Mouse (Mus musculus) left cerebral cortex, postnatal 36 days (tissue): ENCODE results near the gene Mitf. TPM values are rescaled to one million over a fixed set of nuclear protein-coding genes. Genes with fewer than 3 reads are reported as not detected.

Experiments used
- DNase-seq, 2 experiments: peaks; one replicate each; pipeline ENCODE4 v3.0.0; 2021 to 2022; ENCODE audit warnings: low spot score in 2 of 2, mixed read lengths in 1 of 2
- intact Hi-C: fragments of 180-260 bp; cut with DNase I; formaldehyde crosslinking; loops from one replicate; pipeline ENCODE4 v1.15.1; 2025
- total RNA-seq, 2 experiments: library from RNA; stranded (reverse); gene quantifications; 2 replicates each; pipeline ENCODE4 v1.2.3; 2021

Gene Mitf
- total RNA-seq, 2 experiments from 2014 or later, result 6.5 to 8.8 TPM

- intact Hi-C loops, result no loop called here
- DNase-seq, result no peak
Measured at GRCm38 (mm10) chr6:97871296-97872030, 64.6 kb downstream of the Mitf start.

- intact Hi-C loops, result no loop called here
- no peak for DNase-seq
Measured at GRCm38 (mm10) chr6:97873102-97873501, 66.2 kb downstream of the Mitf start.

- DNase-seq, result no peak
- intact Hi-C loops, result no loop called here
Measured at GRCm38 (mm10) chr6:97876990-97877389, 70.1 kb downstream of the Mitf start.

GRCm38 (mm10) chr6:97877492-97877891, 70.6 kb downstream of the Mitf start:
- no peak for DNase-seq
- intact Hi-C loops, result no loop called here

- no peak for DNase-seq
- intact Hi-C loops, result no loop called here
Measured at GRCm38 (mm10) chr6:97880363-97880762, 73.5 kb downstream of the Mitf start.

- DNase-seq, result no peak
- intact Hi-C loops, result no loop called here
Measured at GRCm38 (mm10) chr6:97881935-97882334, 75.1 kb downstream of the Mitf start.

- DNase-seq, result no peak
- intact Hi-C loops, result no loop called here
Measured at GRCm38 (mm10) chr6:97882931-97883330, 76.1 kb downstream of the Mitf start.

- DNase-seq, result no peak
- intact Hi-C loops, result no loop called here
Measured at GRCm38 (mm10) chr6:97883496-97883895, 76.6 kb downstream of the Mitf start.

- intact Hi-C loops, result no loop called here
- no peak for DNase-seq
Measured at GRCm38 (mm10) chr6:97884971-97885370, 78.1 kb downstream of the Mitf start.

GRCm38 (mm10) chr6:97885606-97886005, 78.8 kb downstream of the Mitf start:
- intact Hi-C loops, result no loop called here
- DNase-seq, result no peak

GRCm38 (mm10) chr6:97887893-97888292, 81.0 kb downstream of the Mitf start:
- intact Hi-C loops, result no loop called here
- DNase-seq, result no peak

GRCm38 (mm10) chr6:97888596-97888995, 81.7 kb downstream of the Mitf start:
- DNase-seq, result no peak
- intact Hi-C loops, result no loop called here

GRCm38 (mm10) chr6:97893546-97893945, 86.7 kb downstream of the Mitf start:
- no peak for DNase-seq
- intact Hi-C loops, result no loop called here

- intact Hi-C loops, result no loop called here
- DNase-seq, result no peak
Measured at GRCm38 (mm10) chr6:97897191-97897590, 90.3 kb downstream of the Mitf start.

- intact Hi-C loops, result no loop called here
- DNase-seq, result no peak
Measured at GRCm38 (mm10) chr6:97898085-97898484, 91.2 kb downstream of the Mitf start.

- no peak for DNase-seq
- intact Hi-C loops, result no loop called here
Measured at GRCm38 (mm10) chr6:97901561-97901960, 94.7 kb downstream of the Mitf start.

GRCm38 (mm10) chr6:97902205-97902604, 95.4 kb downstream of the Mitf start:
- DNase-seq, result no peak
- intact Hi-C loops, result no loop called here

GRCm38 (mm10) chr6:97914768-97915167, 107.9 kb downstream of the Mitf start:
- DNase-seq, result no peak
- intact Hi-C loops, result no loop called here

- DNase-seq, result no peak
- intact Hi-C loops, result no loop called here
Measured at GRCm38 (mm10) chr6:97916386-97916903, 109.6 kb downstream of the Mitf start.

- intact Hi-C loops, result no loop called here
- DNase-seq, result no peak
Measured at GRCm38 (mm10) chr6:97918051-97918450, 111.2 kb downstream of the Mitf start.

- intact Hi-C loops, result no loop called here
- DNase-seq, result no peak
Measured at GRCm38 (mm10) chr6:97918481-97918880, 111.6 kb downstream of the Mitf start.

GRCm38 (mm10) chr6:97919287-97919686, 112.4 kb downstream of the Mitf start:
- intact Hi-C loops, result no loop called here
- no peak for DNase-seq
